Mouse (Mus musculus) thymus, postnatal 10 days (tissue): ENCODE measurements around the gene Scube2.

Experiments
- DNase-seq, 2 experiments: peaks; one replicate each; pipeline ENCODE4 v3.0.0; 2021; ENCODE audit warnings: low spot score in 2 of 2

Scube2 gene

GRCm38 (mm10) chr7:109865370-109866229 lies at the start of gene Scube2:
Gene Scube2, minus strand, starts transcription at chr7:109865679.
- DNase-seq: no peak

GRCm38 (mm10) chr7:109906165-109906564 lies 40.7 kb upstream of the Scube2 start:
- DNase-seq: no peak

DNA sequence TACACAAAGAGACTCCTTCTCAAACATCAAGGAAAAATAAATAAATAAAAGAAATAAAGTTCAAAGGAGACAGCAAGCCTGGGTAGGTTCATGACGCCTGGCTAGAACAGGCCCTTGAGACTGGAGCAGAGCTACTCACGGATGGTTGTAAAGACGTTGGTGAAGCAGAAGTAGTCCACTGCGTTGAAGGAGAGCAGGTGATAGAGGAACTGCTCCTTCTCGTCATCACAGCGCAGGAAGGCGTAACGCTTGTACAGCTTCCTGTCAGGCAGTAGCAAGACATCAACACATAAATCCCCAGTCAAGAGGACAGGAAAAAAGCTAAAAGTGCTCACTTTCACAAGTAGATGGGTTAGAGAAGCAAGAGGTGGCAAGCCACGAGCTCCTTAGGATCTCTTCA lies 35.4 kb upstream of the Scube2 start:
- no peak for DNase-seq

- no peak for DNase-seq
Observed at GRCm38 (mm10) chr7:109898911-109899310, 33.4 kb upstream of the Scube2 start.

DNA sequence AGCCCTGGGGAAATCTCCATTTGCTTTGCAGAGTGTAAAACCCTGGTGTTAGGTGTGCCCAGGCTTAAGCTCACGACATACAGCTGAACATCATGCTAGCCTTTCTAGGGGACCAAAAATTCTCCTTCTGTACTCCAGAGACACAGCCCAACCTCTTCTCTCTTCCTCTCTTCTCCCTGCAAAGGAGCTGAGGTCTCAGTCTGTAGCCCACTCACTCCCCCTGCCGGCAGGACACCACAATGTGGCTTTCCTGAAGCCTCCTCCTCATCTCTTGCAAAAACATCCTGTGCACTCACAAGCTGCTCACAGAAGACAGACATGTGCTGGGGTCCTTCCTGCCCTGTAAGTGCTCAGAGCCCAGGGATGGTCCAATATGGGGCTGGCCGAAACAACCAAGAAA lies 27.1 kb upstream of the Scube2 start:
- DNase-seq: peak; percentile 27 to 70

DNA sequence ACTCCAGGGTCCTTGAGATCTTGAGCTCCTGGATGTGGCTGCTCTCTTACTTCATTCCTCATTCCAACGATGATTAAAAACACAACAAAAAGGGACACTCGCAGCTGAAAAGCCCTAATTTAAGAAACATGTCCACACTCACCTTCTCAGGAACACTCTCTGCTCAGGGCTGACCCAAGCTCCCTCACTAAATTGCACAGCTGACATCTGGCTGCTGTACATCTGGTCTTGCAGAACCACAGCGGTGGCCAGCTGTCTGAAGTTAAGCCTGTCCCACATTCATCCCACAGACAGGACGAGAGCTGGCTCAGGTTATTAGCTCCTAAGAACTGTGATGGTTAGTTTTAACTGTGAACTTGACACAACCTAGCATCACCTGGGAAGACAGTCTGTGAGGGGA lies 26.3 kb upstream of the Scube2 start:
- no peak for DNase-seq

GRCm38 (mm10) chr7:109890256-109890655 lies 24.8 kb upstream of the Scube2 start:
- no peak for DNase-seq

DNA sequence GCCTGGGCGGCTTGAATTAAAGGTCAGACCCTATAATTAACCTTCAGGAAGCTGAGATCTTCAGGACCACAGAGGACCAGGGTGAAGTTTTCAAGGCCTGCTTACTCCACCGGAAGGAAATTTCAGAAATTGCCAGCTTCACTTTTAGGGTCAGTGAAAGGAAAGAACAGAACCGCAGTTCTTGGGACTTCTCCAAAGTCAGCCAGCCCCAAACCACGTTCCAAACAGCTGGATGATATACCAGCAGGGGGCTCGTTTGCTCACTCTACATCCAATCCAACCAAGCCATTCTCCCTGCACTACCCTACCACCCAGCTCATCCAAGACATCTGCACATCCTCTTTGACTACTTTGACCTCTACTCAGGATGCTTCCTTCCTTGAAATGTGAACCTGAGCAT lies 23.8 kb upstream of the Scube2 start:
- no peak for DNase-seq

DNA sequence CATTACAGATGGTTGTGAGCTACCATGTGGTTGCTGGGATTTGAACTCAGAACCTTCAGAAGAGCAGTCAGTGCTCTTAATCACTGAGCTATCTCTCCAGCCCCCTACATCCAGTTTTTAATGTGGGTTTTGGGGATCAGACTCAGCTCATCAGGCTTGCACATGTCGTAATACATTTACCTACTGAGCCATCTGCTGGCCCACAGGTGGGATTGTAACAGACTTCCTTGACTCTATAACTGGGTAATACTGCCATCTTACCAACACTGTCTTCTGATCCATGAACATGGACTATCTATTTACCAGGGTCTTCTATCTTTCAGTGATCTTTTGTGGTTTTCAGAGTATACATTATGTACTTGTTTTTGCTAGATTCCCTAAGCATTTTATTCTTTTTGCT lies 20.8 kb upstream of the Scube2 start:
- no peak for DNase-seq

DNA sequence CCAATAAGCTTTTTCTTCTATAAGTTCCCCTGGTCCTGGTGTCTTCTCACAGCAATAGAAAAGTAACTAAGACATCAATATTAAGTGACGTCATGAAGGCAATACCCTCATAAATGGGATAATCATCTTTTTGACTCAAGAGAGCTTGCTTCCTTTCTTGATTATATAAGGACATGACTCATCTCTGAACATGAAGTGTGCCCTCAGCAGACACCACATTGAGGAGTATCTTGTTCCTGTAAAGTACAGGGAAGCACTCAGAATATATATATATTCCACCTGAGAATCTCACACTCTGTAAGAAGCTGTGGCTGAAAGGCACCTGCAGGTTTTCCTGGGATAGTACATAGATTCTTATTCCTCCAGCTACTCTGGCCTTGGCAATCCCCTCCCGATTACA lies 17.1 kb upstream of the Scube2 start:
- no peak for DNase-seq

GRCm38 (mm10) chr7:109881561-109882099 lies 16.2 kb upstream of the Scube2 start:
- no peak for DNase-seq

DNA sequence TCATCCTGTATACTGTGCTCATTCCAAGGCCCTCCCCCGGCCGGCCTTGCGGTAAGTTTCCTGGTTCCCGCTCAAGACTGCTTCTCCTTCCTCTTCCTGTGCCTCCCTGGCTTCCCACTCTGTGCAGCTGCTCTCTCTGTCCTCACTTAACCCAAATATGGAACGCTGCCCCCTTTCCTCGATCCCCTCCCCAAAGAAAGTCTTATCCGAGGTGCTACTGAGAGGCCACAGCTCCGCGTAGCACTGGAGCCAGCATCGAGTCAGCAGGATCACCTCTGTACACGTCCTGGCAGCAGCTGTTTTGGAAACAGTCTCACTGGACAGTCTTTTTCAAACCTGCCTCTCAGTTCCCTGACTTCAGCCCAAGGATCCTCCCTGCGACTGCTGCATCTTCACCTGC lies 13.7 kb upstream of the Scube2 start:
- no peak for DNase-seq

- DNase-seq: no peak
Observed at GRCm38 (mm10) chr7:109876085-109876484, 10.6 kb upstream of the Scube2 start.

DNA sequence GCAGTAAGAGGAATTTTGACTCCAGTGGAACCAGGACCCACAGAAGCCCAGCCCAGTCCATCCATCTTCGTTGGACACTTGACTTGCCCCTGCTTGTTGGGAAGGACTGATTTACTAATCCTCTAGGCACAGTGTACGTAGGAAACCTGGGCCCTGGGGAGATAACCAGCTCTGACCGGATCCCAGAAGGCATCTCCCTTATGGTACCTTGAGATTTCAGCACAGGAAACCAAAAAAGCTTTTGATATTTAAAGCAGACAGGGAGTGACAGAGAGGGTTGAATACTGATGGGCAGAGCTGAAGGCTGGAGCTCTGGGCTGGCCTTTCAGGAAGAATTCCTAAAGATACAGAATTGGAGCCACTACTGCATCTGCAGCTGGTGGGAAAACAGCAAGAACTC lies 10.1 kb upstream of the Scube2 start:
- no peak for DNase-seq

- no peak for DNase-seq
Observed at GRCm38 (mm10) chr7:109875033-109875432, 9.6 kb upstream of the Scube2 start.

GRCm38 (mm10) chr7:109873170-109873569 lies 7.7 kb upstream of the Scube2 start:
- no peak for DNase-seq

- DNase-seq: no peak
Observed at GRCm38 (mm10) chr7:109871232-109871631, 5.8 kb upstream of the Scube2 start.

DNA sequence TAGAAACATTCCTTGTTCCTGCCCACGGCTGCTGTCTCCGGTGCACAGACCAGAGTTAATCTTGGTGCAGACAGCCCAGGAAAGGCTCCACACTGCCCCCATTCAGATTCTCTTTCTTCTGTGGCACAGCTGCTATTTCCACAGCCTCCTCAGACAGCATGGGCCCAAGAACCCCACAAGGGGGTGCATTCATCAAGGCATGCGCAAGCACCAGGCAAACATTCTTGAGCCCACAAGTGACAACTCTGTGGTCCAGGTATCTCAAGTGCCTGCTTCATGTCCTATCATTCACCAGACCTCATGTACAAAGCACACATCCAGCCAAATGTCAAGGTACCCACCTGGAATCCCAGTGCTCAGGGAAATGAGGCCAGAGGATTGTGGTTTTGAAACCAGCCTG lies 3.0 kb upstream of the Scube2 start:
- no peak for DNase-seq

DNA sequence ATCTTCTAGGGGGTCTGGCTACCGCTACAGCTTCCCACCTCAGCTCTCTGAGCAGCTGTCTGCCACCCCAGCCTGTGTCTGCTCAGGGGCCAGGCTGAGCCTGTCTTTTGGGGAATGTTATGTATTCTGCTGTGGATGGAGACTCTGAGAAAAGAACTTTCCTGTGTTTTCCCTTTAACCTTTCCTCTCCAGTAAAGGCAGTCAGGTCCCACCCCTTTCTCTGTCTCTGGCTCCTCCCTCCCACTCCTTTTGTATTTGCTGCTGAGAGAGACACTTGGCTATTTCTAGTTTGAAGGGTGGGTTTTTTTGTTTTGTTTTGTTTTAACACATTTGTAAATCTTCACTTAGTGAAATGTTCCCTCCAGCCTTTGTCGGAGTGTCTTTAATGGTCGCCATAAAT lies 1.2 kb upstream of the Scube2 start:
- no peak for DNase-seq

DNA sequence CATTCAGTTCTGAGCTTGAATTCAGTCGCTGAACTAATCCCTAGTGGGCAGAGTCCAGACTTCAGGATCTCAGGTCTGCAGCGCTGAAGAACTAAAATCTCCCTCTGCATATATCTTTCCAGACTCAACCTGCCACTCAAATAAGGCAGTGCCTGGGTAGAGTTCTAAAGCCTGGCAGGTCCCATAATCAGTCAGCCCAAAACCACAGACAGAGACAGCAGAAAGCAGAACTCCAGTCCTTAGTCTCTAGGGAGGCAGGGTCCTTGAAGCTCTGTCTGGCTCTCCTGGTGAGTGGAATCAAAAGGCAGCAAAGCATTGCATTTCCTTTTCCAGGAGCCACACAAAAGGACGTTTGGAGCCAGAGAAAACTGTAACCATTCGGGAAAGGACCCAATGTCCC lies 1.9 kb downstream of the Scube2 start:
- DNase-seq: no peak

- DNase-seq: no peak
Observed at GRCm38 (mm10) chr7:109860162-109860561, 5.3 kb downstream of the Scube2 start.

GRCm38 (mm10) chr7:109859354-109859753 lies 6.1 kb downstream of the Scube2 start:
- no peak for DNase-seq

- no peak for DNase-seq
Observed at GRCm38 (mm10) chr7:109852752-109853212, 12.7 kb downstream of the Scube2 start.
